Mouse (Mus musculus): ENCODE results near the gene Itpr2.

DNA sequence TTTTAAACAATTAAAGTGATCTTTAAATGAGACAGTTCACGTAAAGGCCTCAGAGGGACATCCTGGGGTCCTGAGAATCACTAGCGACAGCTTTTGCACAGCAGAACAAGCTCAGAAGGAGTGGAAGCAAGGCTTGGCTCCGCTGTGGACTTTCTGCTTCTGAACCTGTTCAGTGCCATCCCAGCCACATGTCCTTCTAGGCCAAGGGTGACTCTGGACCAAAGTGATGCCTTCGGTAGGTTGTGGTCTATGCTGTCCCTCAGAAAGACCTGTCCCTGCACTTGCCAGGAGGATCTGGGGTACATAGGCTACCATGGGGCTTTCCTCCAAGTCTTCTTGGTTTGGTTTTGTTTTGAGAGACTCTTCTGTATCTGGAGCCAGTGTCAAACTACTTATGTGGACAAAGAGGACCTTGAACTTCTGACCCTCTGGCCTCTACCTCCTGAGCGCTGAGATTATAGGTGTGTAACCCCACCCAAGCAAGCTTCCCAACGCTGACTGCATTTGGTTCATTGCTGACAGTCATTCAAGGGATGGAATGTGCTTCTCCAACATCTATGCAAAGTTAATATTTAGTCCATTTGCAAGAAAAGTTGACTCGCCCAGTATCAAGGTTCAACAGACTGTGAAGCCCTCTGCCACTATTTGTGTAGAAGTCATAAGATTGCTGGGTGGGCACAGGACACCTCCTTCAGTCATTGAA lies 241.2 kb downstream of the Itpr2 start:
- TF ChIP-seq CTCF (IDR thresholded peaks at IDR 0.05; ENCODE audit: extremely low read depth, insufficient read depth, insufficient read length, insufficient replicate concordance) (no peak), POLR2A (IDR thresholded peaks at IDR 0.05; ENCODE audit: low read depth, low read length) (no peak)
